Mouse (Mus musculus) midbrain, embryonic 15.5 days (tissue): ENCODE data around the gene Cped1. TPM values are rescaled to one million over a fixed set of nuclear protein-coding genes. Genes with fewer than 3 reads are reported as not detected.

Experiments used
- ATAC-seq: fragments of 200-750 bp; cut with Nextera tagmentation; replicated peaks from 2 replicates; pipeline ENCODE4 v1.8.0; 2017; ENCODE audit warnings: moderate TSS enrichment
- H3K27ac ChIP-seq: fragments of 300-500 bp; sonication (generic); 2 replicates; pipeline ENCODE4 v1.5.1; 2015; ENCODE audit warnings: mild to moderate bottlenecking, inconsistent platforms
- H3K27me3 ChIP-seq: fragments of 300-500 bp; sonication (generic); replicated peaks from 2 replicates; pipeline ENCODE4 v1.6.1; 2015; ENCODE audit warnings: inconsistent platforms
- H3K36me3 ChIP-seq: fragments of 300-500 bp; sonication (generic); replicated peaks from 2 replicates; pipeline ENCODE4 v1.6.1; 2015; ENCODE audit warnings: inconsistent platforms
- H3K4me1 ChIP-seq: fragments of 300-500 bp; sonication (generic); 2 replicates; pipeline ENCODE4 v1.6.1; 2015; ENCODE audit warnings: inconsistent platforms
- H3K4me2 ChIP-seq: fragments of 300-500 bp; sonication (generic); 2 replicates; pipeline ENCODE4 v1.6.1; 2015; ENCODE audit warnings: inconsistent platforms, mild to moderate bottlenecking, moderate library complexity
- H3K4me3 ChIP-seq: fragments of 300-500 bp; sonication (generic); 2 replicates; pipeline ENCODE4 v1.5.1; 2015; ENCODE audit warnings: mild to moderate bottlenecking, inconsistent platforms
- H3K9ac ChIP-seq: fragments of 300-500 bp; sonication (generic); 2 replicates; pipeline ENCODE4 v1.6.1; 2015; ENCODE audit warnings: mild to moderate bottlenecking, inconsistent platforms
- H3K9me3 ChIP-seq: fragments of 300-500 bp; sonication (generic); 2 replicates; pipeline ENCODE4 v1.6.1; 2016; ENCODE audit warnings: inconsistent platforms
- WGBS: fragments of 180-500 bp; shearing (Covaris S2); methylation state at CpG from one replicate; pipeline ENCODE4 v1.1.7; 2015; ENCODE audit warnings: mixed read lengths; 5-methylcytosine and 5-hydroxymethylcytosine counted together
- polyA plus RNA-seq: library from polyadenylated mRNA; unstranded; fragments of >200 nt; fragmentation: Nextera tagmentation; extraction: Ambion mirVana; gene quantifications from 2 replicates; pipeline ENCODE4 v1.2.1, GENCODE M21; 2015

The Cped1 gene
- polyA plus RNA-seq, 1 experiment from 2014 or later, result 3.4 TPM

GRCm38 (mm10) chr6:22157461-22157860 lies 171.7 kb downstream of the Cped1 start:
- H3K36me3 ChIP-seq, result no peaks in the 10 kb centered on the region
- no peaks in the 10 kb centered on the region for H3K27me3 ChIP-seq
- no peaks in the 10 kb centered on the region for H3K9me3 ChIP-seq
- no peak overlapping the region for H3K9ac ChIP-seq
- H3K27ac ChIP-seq, result no peak overlapping the region
- 76% methylated on average over 5 of the region's 5 CpGs for WGBS
- no peak overlapping the region for H3K4me2 ChIP-seq
- ATAC-seq, result no peak
- H3K4me3 ChIP-seq, result no peak overlapping the region
- no peaks in the 10 kb centered on the region for H3K4me1 ChIP-seq

- H3K27ac ChIP-seq, result no peak overlapping the region
- no peak overlapping the region for H3K9ac ChIP-seq
- no peak overlapping the region for H3K4me3 ChIP-seq
- ATAC-seq, result no peak
- H3K4me1 ChIP-seq, result no peaks in the 10 kb centered on the region
- H3K4me2 ChIP-seq, result no peak overlapping the region
- H3K9me3 ChIP-seq, result no peaks in the 10 kb centered on the region
- no peaks in the 10 kb centered on the region for H3K27me3 ChIP-seq
- WGBS, result 9% methylated on average over 1 of the region's 1 CpGs
- no peaks in the 10 kb centered on the region for H3K36me3 ChIP-seq
Measured at GRCm38 (mm10) chr6:22161944-22162343, 176.2 kb downstream of the Cped1 start.

DNA sequence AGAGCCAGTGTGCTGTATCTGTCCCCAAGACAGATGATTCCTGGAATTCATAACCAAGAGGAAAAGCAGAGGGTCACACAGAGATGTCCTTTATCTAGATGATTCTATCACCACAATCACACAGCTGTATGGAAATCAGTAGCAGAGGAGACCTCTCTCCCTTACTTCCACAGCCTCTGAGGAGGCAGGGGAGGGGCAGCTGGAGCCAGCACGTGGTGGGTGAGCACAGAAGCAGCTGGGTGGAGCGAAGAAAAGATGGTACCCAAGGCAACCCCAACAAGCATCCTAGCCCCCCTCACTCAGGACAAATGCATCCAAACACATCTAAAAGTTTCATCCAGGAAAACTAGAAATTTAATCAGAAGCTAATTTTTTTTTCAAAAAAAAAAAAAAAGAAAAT lies 182.7 kb downstream of the Cped1 start:
- H3K9me3 ChIP-seq, result no peaks in the 10 kb centered on the region
- no peak overlapping the region for H3K9ac ChIP-seq
- no peaks in the 10 kb centered on the region for H3K4me1 ChIP-seq
- 32% methylated on average over 2 of the region's 2 CpGs for WGBS
- no peaks in the 10 kb centered on the region for H3K36me3 ChIP-seq
- H3K27me3 ChIP-seq, result no peaks in the 10 kb centered on the region
- H3K27ac ChIP-seq, result no peak overlapping the region
- H3K4me2 ChIP-seq, result no peak overlapping the region
- H3K4me3 ChIP-seq, result no peak overlapping the region
- ATAC-seq, result no peak

DNA sequence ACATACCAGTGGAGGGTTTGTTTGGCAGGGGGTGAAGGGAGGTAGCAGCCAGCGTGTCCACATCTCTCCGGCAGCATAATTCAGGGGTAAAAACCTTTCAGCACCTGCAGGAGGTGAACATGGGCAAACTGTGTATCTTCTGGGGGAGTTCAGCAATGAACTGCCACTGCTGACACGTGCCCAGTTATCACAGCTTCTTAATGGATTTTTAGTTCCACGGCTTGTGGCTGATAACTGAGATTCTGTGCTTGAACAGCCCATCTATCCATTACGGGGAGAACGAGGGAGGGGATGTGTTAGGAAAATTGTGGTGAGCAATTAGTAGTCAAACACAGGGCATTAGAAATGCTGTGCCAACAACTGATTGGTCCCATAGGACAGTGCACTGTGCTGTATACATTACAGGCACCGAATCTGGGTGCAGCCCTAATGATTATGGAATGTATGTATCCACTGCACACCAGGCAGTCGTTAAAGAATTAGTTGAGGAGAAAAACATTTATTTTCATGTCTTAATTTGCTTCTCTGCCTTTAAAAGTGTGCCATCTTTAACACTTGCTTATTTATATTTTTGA lies 193.1 kb downstream of the Cped1 start:
- Histone ChIP-seq H3K4me1 (no peaks in the 10 kb centered on the region), H3K27ac (no peak overlapping the region), H3K4me3 (no peak overlapping the region), H3K27me3 (no peaks in the 10 kb centered on the region), H3K9ac (no peak overlapping the region), H3K36me3 (no peaks in the 10 kb centered on the region), H3K9me3 (no peaks in the 10 kb centered on the region), H3K4me2 (no peak overlapping the region)
- ATAC-seq, result no peak
- 72% methylated on average over 8 of the region's 8 CpGs for WGBS

DNA sequence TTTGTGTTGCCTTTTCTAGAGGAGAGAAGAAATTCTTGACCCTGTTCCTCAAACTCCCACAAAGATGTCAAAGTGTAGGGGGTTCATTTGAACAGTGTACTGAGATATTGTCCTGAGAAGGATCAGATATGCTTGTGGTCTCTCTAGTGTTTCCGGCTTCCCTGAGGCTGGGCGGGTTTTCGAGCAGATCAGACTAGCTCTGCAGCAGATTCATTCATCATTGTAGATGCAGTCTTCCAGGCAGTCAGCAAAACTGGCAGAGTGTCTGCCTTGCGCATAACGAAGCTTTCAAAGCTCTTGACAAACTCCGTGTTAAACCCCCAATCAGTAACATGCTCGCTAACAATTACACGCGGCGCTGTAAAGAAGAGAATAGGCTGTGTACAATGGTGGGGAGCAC lies 194.6 kb downstream of the Cped1 start:
- H3K4me3 ChIP-seq, result no peak overlapping the region
- H3K36me3 ChIP-seq, result no peaks in the 10 kb centered on the region
- no peak overlapping the region for H3K27ac ChIP-seq
- H3K27me3 ChIP-seq, result no peaks in the 10 kb centered on the region
- H3K4me2 ChIP-seq, result no peak overlapping the region
- H3K9ac ChIP-seq, result no peak overlapping the region
- no peak for ATAC-seq
- no peaks in the 10 kb centered on the region for H3K4me1 ChIP-seq
- WGBS, result 67% methylated on average over 10 of the region's 10 CpGs
- H3K9me3 ChIP-seq, result no peaks in the 10 kb centered on the region

GRCm38 (mm10) chr6:22186967-22187366 lies 201.3 kb downstream of the Cped1 start:
- 93% methylated on average over 8 of the region's 8 CpGs for WGBS
- no peak for ATAC-seq

DNA sequence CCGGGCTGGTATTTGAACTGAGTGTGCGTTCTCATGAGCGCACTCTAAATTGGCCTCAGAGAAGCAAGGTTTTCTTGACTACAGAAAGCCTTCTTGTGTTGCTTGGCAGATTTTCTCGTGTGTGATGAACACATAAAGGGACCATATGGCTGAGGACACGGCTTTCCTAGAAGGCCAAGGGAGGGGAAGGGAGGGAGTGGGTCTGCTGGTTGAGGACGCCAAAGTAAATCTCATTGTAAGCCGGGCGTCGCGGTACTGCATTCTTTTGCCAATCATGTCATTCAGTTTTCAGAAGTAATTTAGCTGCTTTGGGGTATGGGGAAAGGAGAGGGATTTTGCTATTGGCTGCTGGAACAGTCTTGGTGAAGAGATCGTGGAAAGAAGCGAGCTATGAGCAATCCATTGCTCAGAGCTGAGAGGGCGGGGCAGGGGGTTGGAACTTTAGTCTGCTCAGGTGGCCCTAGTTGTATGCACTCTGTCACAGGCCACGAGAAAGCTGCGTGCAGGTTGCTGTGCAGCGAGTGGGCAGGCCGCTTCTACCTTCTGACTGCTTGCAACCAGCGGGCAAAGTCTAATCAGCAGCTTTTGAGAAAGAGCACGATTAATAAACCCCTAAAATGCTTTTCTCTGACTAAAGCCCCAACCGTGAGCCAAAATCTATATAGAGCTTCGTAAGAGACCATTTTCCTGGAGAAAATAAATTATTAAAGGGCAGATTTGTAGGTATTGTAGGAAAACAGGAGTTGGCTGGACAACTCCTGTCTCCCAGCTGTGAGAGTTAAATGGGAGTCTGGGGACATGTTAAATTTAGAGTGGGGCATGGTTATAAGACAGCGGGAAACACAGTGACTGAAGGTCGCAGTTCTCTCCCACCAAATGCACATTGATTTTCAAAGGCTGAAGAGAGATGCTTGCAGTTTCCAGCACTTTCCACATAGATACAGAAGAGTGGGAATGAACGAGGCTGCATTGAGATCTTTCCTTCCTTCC lies 203.9 kb downstream of the Cped1 start:
- Histone ChIP-seq H3K27me3 (no peaks in the 10 kb centered on the region), H3K4me3 (no peak overlapping the region), H3K9me3 (no peaks in the 10 kb centered on the region), H3K27ac (no peak overlapping the region), H3K4me2 (peak overlapping the region; percentile 25; the same call in 1 of the 2 replicates), H3K9ac (no peak overlapping the region), H3K4me1 (peaks cover 4% of the 10 kb centered on the region; the same call in 1 of the 2 replicates), H3K36me3 (no peaks in the 10 kb centered on the region)
- ATAC-seq, result peak; percentile 33; the same call in 1 of the 2 replicates
- WGBS, result 57% methylated on average over 24 of the region's 24 CpGs

More at GRCm38 (mm10) chr6:22186967-22187366, 201.3 kb downstream of the Cped1 start:
- no peak overlapping the region for H3K9ac ChIP-seq
- no peaks in the 10 kb centered on the region for H3K27me3 ChIP-seq
- H3K36me3 ChIP-seq, result no peaks in the 10 kb centered on the region
- no peak overlapping the region for H3K4me3 ChIP-seq
- no peak overlapping the region for H3K4me2 ChIP-seq
- peaks cover 4% of the 10 kb centered on the region; the same call in 1 of the 2 replicates for H3K4me1 ChIP-seq
- H3K9me3 ChIP-seq, result no peaks in the 10 kb centered on the region
- H3K27ac ChIP-seq, result no peak overlapping the region

DNA sequence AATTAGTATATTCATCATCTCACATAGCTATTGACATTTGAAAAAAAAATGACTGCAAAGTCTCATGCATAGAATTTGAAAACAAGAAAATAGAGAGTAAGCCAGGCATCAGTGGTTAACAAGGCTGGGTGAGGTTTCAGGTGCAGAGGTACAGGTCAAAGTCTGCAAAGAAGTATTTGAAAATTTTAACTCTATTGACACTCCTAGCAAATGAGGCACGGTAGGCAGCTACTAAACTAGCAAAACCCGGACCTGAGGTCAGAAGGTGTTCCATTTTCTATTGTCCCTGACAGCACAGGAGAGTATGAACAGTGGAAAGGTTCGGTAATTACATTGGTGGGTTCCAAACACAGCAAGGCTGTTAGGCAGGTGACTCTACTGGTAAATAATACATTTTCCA lies 212.9 kb downstream of the Cped1 start:
- no peak for ATAC-seq
- no peak overlapping the region for H3K9ac ChIP-seq
- H3K27me3 ChIP-seq, result no peaks in the 10 kb centered on the region
- H3K27ac ChIP-seq, result no peak overlapping the region
- H3K4me3 ChIP-seq, result no peak overlapping the region
- WGBS, result 81% methylated on average over 3 of the region's 3 CpGs
- no peak overlapping the region for H3K4me2 ChIP-seq
- no peaks in the 10 kb centered on the region for H3K4me1 ChIP-seq
- no peaks in the 10 kb centered on the region for H3K9me3 ChIP-seq
- no peaks in the 10 kb centered on the region for H3K36me3 ChIP-seq

DNA sequence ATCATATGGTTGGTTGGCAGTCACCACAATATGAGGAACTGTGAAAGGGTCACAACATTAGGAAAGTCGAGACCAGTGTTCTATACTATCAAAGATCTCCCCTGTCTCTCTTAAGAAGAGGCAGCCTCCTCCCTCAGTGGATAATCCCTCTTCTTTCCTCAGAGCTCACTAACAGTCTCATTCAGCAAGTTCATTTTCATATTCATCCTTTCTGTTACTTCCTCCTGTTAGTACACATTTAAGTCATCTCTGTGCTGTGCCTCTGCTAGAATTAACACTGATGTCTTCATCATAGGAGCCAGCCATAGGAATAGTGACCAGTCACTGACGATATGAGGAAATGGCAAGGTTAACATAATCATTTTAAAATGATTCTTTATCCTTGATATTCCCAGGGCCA lies 213.8 kb downstream of the Cped1 start:
- Histone ChIP-seq H3K4me3 (no peak overlapping the region), H3K36me3 (no peaks in the 10 kb centered on the region), H3K27me3 (no peaks in the 10 kb centered on the region), H3K9me3 (no peaks in the 10 kb centered on the region), H3K27ac (no peak overlapping the region), H3K9ac (no peak overlapping the region), H3K4me1 (no peaks in the 10 kb centered on the region), H3K4me2 (no peak overlapping the region)
- ATAC-seq, result no peak
- 89% methylated on average over 2 of the region's 2 CpGs for WGBS

DNA sequence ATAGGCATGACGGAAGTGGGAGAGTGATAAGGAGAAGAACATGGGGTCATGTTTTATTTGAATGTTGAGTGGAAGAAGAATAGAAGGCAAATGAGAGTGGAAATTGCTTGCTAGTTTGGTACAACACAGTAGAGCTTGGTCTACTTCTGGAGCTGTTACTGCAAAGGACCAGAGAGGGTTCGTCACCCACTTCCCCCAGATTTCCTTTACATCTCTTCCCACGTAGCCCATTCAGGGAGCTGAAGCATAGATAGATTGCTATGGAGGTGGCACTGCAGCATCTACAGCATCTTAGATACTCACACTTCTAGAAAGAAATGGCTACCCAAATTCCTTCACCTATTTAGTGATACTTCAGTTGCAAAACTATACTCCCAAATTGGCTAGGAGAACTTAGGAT lies 214.4 kb downstream of the Cped1 start:
- ATAC-seq, result no peak
- H3K4me2 ChIP-seq, result no peak overlapping the region
- H3K4me3 ChIP-seq, result no peak overlapping the region
- WGBS, result 85% methylated on average over 3 of the region's 3 CpGs
- H3K9ac ChIP-seq, result no peak overlapping the region
- H3K27me3 ChIP-seq, result no peaks in the 10 kb centered on the region
- H3K4me1 ChIP-seq, result 0 out of 2 replicates have a peak, but pooled peaks cover under 1% of the 10 kb centered on the region
- no peak overlapping the region for H3K27ac ChIP-seq
- H3K36me3 ChIP-seq, result no peaks in the 10 kb centered on the region
- H3K9me3 ChIP-seq, result no peaks in the 10 kb centered on the region

- Histone ChIP-seq H3K9ac (no peak overlapping the region), H3K27me3 (no peaks in the 10 kb centered on the region), H3K4me1 (0 out of 2 replicates have a peak, but pooled peaks cover 10% of the 10 kb centered on the region), H3K9me3 (no peaks in the 10 kb centered on the region), H3K27ac (no peak overlapping the region), H3K36me3 (no peaks in the 10 kb centered on the region), H3K4me2 (no peak overlapping the region), H3K4me3 (no peak overlapping the region)
- WGBS, result 88% methylated on average over 3 of the region's 3 CpGs
- ATAC-seq, result no peak
Measured at GRCm38 (mm10) chr6:22201879-22202278, 216.2 kb downstream of the Cped1 start.

GRCm38 (mm10) chr6:22205030-22205750 lies 219.5 kb downstream of the Cped1 start:
- Histone ChIP-seq H3K4me3 (no peak overlapping the region), H3K9ac (no peak overlapping the region), H3K27ac (no peak overlapping the region), H3K36me3 (no peaks in the 10 kb centered on the region), H3K4me2 (peak overlapping the region; percentile 14; the same call in 1 of the 2 replicates), H3K9me3 (no peaks in the 10 kb centered on the region), H3K4me1 (0 out of 2 replicates have a peak, but pooled peaks cover 10% of the 10 kb centered on the region), H3K27me3 (no peaks in the 10 kb centered on the region)
- WGBS, result 60% methylated on average over 12 of the region's 12 CpGs
- peak; percentile 69; the same call in 1 of the 2 replicates for ATAC-seq
